Mouse (Mus musculus) monocyte, adult 2 months (primary cell): Measurements from ENCODE around the gene Zfp664.
A peak's percentile ranks its signal among the peaks of the same experiment; 100 is the strongest.

Source experiments
- DNase-seq, 2 experiments: peaks; one replicate each; pipeline ENCODE4 v3.0.0; 2022; ENCODE audit warnings: low spot score in 2 of 2, low read depth in 1 of 2

The Zfp664 gene

DNA sequence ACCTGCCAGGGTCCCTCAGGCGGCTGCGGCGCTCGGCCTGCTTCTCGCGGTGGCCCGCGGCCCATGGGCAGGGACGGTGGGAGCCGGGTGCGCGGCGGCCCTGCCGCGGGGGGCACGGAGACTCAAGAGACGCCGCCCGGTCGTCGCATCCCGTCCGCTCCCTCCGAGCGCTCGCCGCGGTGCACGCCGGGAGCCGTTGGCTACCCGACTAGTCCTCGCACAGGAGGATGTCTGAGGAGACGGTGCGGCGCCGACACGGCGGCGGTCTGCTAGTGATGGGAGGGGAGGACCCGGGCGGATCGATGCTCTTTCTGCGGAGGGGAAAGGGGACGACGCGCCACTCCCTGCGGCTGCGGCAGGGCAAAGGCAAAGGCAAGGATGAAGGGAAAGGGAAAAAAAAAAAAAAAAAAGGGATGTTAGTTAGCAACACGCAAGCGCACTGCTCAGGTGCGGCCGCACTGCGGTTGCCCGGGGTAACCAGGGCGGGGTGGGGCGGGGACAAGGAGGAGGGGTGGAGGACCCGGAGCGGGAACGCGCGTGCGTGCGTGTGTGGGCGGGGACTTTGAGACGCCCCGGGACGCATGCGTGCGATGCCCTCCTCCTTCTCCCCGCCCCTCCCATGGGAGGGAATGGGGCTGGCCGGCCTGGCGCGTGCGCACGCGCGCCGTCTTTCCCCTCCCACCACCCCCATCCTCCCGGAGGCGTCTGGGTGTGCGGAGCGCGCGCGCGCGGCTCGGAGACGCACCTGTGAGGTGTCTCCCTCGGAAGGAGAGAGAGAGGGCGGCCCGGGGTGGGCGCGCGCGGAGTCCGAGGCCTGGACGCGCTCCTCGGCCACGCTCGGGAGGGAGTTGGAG, at the start of gene Zfp664, which contains the start of gene Ccdc92:
Gene Zfp664 (plus strand): TSS at position 679 of the 854 bp plus-strand sequence.
Gene Ccdc92 (minus strand): TSS at position 412 of the 854 bp plus-strand sequence.
- peak; percentile 60 to 82 for DNase-seq

DNA sequence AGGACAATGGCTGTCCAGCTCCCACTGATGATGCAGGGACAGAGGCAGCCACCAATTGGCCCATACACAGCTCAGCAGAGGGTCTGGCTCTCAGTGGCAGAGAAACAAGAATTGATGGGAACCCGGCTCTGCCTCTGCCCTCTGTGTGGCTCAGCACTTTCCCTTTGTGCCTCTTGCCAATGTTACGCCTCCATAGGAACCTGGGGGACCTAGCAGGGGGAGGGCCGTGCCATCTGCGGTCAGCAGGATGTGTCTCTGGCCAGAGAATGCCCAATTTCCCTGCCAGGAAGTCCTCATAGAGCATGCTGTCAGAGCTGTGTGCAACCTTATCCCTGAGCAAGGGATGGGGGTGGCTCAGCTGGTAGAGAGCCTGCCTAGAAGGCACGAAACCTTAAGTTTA, 47.7 kb upstream of the Zfp664 start:
- no peak for DNase-seq

DNA sequence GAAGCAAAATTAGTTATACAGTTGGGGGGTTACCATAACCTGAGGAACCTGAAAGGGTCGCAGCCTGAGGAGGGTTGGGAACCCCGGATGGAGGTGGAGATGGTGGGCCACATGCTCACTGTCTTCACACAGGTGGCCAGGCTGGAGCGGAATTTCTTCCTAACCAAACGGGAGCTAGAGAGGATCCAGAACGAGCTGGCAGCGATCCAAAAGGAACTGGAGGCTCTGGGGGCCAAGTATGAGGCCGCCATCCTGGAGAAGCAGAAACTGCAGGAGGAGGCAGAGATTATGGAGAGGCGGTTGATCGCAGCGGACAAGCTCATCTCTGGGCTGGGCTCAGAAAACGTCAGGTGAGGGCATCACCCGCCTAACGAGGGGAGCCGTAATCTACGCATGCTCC, 45.4 kb upstream of the Zfp664 start:
- no peak for DNase-seq

DNA sequence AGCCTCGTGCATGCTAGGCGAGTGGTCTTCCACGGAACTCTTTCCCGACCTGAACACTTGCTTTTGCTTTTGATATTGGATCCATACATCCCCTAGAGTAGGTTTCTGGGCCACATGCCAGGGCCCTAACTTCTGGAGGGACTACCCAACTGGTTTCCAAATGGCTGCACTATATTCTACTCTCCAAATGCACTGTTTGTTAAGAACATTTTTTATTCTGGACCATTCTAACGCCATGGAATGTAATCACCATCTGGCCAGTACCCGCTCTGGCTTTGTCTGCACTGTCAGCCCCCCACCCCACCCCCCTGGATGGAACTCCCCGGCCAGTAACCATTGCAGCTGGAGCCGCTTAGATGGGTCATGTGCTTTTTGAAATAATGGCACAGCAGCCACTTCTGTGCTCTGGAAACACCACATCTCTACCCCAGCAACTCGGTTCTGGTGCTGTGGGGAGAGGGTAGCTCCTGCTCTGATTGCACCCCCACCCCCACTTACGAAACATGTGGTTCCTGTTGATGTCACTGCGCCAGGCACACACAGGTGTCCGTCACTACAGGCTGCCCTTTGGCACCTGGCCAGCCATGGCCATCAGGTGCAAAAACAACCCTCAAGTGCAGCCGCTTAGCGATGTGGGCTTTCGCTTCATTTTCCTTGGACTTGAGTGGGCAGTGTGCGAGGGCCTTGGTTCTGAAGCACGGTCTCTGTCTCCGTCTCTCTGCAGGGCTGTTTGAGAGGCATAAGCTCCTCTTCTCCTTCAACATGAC, 40.2 kb upstream of the Zfp664 start:
- DNase-seq: no peak

DNA sequence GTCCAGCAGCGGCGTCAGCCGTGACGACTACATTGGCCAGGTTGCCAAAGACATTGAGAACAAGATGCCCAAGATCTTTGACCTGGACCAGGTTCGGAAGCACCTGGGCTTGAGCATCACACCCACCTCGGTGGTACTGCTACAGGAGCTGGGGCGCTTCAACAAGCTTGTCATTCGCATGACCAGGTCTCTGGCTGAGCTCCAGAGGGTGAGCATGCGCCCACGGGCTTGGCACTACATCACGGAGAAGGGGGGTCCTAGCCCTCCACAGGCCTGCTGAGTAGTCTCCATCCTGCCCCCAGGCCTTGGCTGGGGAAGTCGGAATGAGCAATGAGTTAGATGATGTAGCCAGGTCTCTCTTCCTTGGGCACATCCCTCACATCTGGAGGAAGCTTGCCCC, 32.2 kb upstream of the Zfp664 start:
- no peak for DNase-seq

DNA sequence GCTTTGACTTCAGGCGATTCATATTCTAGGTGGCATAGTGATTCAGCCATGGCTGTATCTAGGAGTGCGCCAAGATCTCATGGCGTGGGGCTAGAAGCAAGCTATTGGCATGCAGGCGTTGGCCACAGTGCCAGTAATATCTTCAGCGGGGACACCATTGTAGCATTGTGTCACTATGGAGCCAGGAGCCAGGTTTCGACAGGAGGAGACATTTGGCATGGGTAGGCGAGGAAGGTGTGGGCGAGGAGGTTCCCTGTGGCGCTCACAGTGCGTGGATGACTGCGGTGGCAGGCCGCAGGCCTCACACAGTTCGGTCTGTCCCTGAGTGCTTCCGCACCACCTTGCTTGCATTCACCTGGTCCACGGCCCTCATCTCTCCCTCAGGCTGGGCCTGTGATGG, 27.3 kb upstream of the Zfp664 start:
- no peak for DNase-seq

DNA sequence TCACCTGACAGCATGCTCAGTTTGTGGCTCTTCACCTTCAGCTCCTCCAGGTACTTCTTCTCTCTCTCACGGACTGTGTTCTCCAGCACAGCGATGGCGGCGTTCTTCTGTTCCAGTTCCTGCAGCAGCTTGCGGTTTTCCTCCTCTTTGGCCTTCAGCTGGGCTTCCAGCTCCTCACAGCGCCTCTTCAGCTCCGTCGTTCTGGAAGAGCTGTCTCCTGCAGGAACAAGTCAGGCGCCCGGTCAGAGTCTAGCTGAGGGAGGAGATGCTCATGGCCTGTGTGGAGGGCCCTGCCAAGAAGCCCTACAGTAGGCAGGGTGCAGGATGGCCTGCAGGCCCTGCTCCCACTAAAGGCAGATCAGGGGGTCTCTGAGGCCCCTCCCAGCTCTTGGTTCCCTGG, 26.4 kb upstream of the Zfp664 start:
- no peak for DNase-seq

DNA sequence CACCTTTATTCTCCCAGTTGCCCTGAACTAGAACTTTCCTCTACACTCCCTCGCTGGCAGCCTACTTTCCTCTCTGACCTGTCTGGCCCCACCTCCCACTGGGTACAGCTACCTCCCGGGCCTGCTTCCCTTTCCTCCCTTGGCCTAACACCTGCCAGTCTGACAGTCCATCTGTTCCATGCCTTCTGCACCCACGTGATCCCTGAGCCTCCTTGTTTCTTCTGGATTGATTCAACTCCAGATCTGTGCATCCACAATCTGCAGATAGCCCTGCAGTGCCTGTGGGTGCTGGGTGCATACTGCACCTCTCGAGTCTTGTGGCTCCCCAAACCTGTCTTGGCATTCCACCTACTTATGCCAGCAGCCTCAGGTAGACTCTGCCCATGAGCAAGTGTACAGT, 25.9 kb upstream of the Zfp664 start:
- DNase-seq: no peak

DNA sequence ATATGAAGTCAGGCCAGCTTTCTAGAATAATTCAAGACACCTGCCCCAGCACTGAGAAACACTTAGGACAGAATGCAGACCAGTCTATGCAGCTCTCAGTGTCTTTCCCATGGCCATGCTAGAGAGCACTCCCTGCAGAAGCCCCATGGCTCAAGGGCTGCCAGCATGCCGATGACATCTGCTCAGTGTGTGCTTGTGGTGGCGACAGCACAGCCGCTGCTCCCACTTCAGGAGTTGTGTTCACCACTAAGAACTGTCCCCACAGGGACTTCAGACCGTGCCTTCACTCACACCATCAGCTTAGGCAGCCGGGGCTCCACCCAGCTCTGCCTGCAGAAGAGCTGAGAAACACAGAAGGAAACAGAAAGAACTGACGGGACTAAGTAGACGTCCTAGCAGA, 22.3 kb upstream of the Zfp664 start:
- no peak for DNase-seq

DNA sequence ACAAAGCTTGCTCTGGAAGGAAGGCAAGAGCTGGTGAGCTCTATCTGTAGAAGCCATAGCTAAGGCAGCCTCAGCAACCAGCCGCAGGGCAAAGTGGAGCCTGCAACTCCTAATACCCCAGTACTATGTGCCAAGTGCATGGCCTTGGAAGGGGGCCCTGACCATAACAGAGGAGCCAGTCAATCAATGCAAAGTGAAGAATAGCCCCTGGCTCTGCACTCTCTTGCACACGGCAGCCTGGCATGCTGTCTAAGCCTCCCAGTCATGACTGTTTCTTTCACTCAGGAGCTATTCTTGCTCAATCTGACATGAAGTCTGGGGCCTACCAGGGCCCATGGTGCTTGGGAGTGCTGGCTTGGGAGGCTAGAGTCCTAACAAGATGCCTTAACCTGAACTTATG, 21.8 kb upstream of the Zfp664 start:
- DNase-seq: no peak

DNA sequence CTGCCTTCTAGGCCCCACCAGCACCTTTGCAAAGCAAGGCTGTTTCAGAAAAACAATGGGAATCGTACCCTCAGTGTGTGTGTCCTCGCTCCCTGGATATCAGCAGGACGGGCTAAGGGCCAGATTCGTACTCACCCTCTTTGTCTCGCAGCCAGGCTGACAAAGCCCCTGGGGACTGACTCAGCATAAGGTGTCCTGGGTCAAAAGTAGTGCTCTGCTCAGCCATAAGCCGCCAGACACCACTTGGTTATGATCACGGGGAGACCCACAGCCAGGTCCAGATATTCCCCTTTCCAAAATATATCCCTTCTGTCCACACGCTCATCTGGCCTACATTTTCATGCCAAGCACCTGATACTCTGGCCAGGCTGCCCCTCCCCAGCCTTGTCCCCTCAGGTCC, 19.1 kb upstream of the Zfp664 start:
- no peak for DNase-seq

DNA sequence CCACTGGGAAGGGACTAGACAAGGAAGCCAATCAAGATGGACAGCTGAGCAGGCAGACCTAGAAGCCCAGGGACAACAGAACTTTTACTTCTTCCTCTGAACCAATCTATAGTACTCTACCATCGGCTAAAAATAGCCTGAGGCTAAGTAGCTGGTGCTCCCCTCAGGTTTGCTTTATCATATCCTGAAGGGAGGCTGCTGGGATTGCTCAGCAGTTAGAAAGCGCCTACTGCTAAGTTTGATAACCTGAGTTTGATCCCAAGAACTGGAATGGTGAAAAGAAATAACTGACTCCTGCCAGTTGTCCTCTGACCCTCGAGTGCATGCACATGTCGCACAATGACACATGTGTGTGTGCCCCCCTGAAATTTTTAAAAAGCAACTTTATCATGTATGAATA, 17.6 kb upstream of the Zfp664 start:
- DNase-seq: no peak

DNA sequence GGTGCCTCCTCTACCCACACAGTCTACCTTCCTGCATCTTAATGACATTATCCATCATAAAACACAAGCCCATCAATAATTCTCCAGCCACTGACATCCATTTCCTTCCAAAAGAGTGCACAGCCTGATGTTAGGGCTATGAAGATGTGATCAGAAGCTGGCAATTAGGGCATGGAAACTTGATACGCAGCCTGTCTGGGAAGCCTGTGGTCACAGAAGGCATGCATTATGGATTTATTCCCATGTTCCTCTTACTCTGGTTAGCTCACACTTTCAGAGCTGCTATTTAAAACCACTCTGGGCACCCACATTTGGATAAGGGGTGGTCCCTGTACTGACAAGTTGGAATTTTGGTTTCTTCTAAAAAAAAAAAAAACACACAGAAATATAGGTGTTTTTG, 15.5 kb upstream of the Zfp664 start:
- no peak for DNase-seq

DNA sequence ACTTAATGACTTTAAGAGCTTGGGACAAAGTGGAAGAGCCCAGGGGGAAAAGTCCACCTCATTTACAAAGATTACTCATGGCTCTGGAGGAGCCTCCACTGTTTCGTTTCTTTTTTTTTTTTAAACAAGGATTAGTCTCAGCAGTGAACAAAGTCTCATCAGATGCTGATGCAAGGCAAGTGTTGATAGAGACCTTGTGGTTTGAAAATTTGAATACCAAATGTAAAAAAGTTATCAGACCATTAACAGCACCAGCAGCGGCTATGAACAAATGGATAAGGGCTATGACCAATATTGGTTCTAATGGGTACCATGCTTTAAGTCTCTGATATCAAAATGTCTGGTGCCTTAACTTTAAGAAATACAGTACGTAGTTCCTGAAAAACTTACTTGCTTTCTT, 13.5 kb upstream of the Zfp664 start:
- no peak for DNase-seq

DNA sequence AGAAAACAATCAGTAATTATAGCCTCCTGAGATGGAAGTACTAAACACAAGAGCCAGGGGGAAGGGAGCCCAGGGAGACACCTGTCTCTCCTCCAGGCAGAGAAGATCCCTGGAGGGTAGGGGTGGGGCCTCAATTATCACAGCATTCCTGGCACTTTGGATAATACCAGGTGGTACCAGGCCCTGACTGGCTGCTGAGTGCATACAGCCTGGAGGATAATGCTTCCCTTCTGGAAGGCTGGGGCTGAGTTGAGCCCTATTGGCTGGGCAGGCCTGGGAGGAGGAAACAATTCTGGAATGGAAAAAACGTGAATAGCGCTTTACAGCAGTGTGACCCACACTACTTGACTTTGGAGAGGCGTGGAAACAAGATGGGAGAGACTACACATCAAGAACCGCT, 10.9 kb upstream of the Zfp664 start:
- DNase-seq: no peak

DNA sequence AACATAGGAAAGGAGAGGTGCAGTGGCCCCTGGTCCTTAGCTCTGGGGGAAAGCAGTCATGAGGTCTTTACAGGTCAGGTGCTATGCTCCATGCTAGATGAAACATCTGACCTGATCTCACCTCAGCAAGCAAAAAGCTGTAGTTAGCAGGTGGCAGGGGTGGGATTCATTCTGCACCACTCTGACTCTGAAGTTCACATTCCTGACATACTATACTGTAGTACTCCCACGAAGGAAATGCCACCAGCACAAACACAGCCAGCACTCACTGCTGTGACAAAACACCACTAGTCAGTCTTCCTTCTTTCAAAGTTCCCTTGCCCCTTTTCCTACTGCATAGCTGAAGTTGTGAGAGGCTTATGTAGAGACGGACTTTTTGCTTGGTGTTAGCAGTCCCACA, 10.2 kb upstream of the Zfp664 start:
- DNase-seq: no peak

DNA sequence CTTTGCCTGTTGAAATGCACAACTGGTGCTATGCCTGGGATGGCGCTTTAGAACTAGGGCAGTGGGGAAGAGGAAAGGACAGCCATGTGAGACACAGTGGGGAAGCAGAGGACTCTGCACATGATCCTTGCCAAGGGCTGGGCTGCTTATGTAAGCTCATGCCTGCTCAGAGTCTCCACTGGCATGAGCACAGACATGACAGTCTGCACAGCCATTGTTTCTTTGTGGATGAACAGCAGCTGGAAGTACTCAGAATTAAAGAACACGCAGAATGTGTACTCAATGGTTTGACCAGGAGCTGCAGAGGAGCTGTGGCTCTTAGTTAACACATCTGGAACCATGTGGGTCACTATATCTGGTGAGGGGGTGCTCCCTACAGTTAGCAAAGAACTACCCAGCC, 9.4 kb upstream of the Zfp664 start:
- no peak for DNase-seq

DNA sequence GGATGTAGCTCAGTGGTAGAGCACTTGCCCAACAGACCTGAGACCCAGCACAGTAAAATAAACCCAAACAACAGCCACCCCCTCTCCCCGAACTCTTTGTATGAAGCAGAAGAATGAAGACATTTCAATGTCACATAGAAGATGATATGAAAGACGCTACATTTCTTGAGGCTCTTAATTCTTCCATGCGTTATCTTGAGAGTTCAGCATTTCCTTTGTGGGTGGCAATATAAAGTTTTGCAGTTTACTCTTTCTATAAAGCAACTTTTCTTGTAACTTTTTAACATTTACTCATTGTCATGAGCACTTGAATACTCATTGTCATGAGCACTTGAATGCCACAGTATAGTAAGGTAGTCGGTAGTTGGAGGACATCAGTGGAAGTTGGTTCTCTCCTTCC, 8.3 kb upstream of the Zfp664 start:
- no peak for DNase-seq

DNA sequence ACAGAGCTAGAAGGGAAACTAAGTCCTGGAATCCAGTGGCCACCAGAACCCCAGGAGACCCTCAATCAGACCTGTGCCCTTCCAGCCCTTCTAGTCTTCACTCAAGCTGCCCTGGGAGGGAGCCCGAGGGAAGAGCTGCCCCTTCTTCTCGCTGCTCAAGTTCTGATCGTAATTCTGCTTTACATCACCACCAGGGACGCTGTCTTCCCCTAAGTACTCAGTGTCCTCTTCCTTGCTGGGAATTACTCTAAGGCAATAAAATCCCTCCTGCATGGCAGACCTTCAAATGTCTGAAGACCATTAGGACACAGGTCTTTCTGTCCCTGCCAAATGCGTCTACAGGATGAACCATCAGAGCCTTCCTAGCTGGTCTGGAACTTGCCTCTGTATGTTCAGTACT, 2.5 kb upstream of the Zfp664 start:
- DNase-seq: no peak

DNA sequence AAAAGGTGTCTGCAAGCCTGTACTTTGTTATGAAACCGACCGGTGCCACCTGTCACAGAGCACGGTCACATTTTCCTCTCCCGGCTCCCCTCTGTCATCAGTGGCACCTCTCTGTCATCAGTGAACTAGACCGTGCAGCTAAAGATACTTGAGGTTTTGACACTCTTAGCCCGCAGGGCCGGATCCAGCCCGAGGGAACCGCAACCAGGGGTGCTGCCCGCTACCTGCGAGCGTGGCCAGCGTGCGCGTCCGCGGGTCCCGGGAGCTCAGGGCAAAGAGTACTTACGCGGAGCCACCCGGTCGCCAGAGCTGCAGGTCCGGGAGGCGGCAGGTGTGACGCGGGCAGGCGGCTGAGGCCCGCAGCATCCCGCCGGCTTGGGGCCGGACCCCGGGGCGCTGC, 1.0 kb upstream of the Zfp664 start:
- no peak for DNase-seq

DNA sequence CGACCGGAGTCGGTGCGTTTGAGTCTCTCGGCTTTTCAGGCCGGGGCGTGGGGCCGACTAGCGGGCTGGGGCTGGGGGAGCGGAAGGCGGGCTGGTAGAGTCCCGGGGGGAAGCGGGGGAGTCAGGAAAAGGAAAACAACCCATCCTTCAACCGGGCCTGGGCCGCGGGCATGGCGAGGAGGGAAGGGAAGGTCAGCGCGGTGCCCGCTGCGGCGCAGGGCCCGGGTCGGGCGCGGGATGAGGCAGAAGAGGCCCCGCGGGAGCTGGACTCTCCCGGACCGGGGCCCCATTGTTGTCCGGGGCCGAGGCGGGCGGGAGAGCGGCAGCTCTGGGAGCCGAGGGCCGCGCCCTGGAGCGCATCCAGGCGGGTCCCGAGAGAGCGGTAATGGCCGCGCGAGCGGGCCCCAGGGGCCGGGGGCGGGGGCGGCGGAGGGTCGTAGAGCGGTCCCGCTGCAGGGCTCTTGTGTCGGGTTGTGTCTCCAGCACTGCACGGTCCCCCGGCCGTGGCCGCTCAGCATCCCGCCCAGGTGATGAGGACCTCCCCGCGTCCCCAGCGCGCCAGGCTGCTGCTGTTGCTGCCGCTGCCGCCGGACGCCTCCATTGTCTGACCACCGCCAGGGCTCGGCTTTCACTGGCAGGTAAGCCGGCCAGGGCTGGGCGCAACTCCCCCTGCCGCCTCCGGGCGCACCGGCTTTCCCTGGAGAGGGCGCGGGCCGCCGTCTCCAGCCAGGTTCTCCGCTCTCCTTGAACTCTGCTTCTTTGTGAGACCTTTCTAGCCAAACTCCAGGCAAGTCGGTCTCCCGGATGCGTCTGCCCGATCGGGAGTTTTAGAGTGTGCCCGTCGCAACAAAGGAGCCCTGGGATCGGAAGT, 615 bp downstream of the Zfp664 start:
- DNase-seq: peak in 1 of 2 experiments; percentile 13

DNA sequence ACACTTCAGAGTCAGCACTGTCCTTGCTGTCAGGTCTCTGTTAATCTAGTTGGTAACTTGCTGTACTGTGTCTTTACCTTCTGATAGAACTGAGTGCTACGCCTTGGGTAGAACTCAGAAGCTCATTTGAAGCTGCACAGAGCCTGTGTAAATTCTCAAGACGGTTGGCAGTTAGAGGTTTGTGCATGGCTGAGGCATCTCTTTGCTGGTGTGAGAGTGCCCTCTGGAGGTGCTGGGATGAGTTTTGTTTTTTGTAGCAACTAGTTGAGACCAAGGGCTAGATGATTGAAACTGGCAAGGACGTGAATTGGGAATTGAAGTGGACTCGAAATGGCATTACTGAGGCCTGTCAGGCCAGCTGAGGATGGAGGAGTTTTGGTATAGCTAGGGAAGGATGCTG, 6.5 kb downstream of the Zfp664 start:
- no peak for DNase-seq
